Mouse (Mus musculus) embryonic facial prominence, embryonic 14.5 days (tissue): ENCODE measurements around the gene Rapgef2. TPM values are rescaled to one million over a fixed set of nuclear protein-coding genes. Genes with fewer than 3 reads are reported as not detected.

Source experiments
- ATAC-seq: fragments of 200-750 bp; cut with Nextera tagmentation; 2 replicates; pipeline ENCODE4 v1.8.0; 2017; ENCODE audit warnings: low read depth, moderate number of reproducible peaks, moderate TSS enrichment
- DNase-seq: peaks from one replicate; pipeline ENCODE4 v3.0.0-alpha.2; 2015; ENCODE audit warnings: low spot score
- H3K27ac ChIP-seq: fragments of 300-500 bp; sonication (generic); replicated peaks from 2 replicates; pipeline ENCODE4 v1.5.1; 2014; ENCODE audit warnings: low read depth, mild to moderate bottlenecking, low read length, moderate library complexity
- H3K27me3 ChIP-seq: fragments of 300-500 bp; sonication (generic); replicated peaks from 2 replicates; pipeline ENCODE4 v1.6.1; 2014; ENCODE audit warnings: low read length; ENCODE audit not compliant: control insufficient read depth, insufficient read depth
- H3K36me3 ChIP-seq: fragments of 300-500 bp; sonication (generic); 2 replicates; pipeline ENCODE4 v1.6.1; 2014; ENCODE audit warnings: low read length, mixed read lengths; ENCODE audit not compliant: control insufficient read depth, insufficient read depth
- H3K4me1 ChIP-seq: fragments of 300-500 bp; sonication (generic); 2 replicates; pipeline ENCODE4 v1.6.1; 2014; ENCODE audit warnings: antibody characterized with exemption, low read length; ENCODE audit not compliant: control insufficient read depth, insufficient read depth
- H3K4me2 ChIP-seq: fragments of 300-500 bp; sonication (generic); 2 replicates; pipeline ENCODE4 v1.6.1; 2014; ENCODE audit warnings: low read depth, mild to moderate bottlenecking, low read length, moderate library complexity, mixed read lengths
- H3K4me3 ChIP-seq: fragments of 300-500 bp; sonication (generic); 2 replicates; pipeline ENCODE4 v1.5.1; 2014; ENCODE audit warnings: low read depth, mild to moderate bottlenecking, low read length
- H3K9ac ChIP-seq: fragments of 300-500 bp; sonication (generic); 2 replicates; pipeline ENCODE4 v1.6.1; 2014; ENCODE audit warnings: low read depth, mild to moderate bottlenecking, low read length, moderate library complexity, mixed read lengths
- H3K9me3 ChIP-seq: fragments of 300-500 bp; sonication (generic); 2 replicates; pipeline ENCODE4 v1.6.1; 2016; ENCODE audit warnings: low read length; ENCODE audit not compliant: control insufficient read depth
- WGBS: fragments of 180-500 bp; shearing (Covaris S2); extraction: QIAGEN DNeasy Blood & Tissue Kit; methylation state at CpG from one replicate; pipeline ENCODE4 v1.1.7; 2014; 5-methylcytosine and 5-hydroxymethylcytosine counted together
- polyA plus RNA-seq: library from polyadenylated mRNA; unstranded; fragments of >200 nt; fragmentation: Nextera tagmentation; extraction: Ambion mirVana; gene quantifications from 2 replicates; pipeline ENCODE4 v1.2.1, GENCODE M21; 2014

The Rapgef2 gene
- polyA plus RNA-seq, 1 experiment from 2014 or later, result 8.5 TPM

DNA sequence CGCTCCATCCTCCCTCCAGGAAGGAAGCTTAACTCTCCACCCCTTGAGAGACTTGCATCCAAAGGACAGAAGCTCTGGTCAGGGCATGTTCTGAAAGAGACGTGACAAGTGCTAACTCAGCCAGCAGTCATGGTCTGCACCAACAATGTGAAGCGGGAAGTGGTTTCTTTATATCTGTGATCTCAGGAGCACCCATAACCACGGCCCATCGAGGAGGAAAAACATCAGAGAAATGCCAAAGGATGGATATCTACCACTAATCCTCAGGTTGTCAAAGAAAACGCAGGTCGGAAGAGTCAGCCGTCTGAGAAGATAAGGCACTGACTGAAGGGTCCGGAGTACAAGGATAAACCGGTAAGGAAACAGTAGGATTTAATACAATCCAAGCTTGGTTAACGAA is 38.1 kb downstream of the Rapgef2 start:
- Histone ChIP-seq H3K9ac (no peak overlapping the region), H3K27me3 (no peaks in the 10 kb centered on the region), H3K36me3 (no peaks in the 10 kb centered on the region), H3K4me1 (peaks cover 19% of the 10 kb centered on the region), H3K4me3 (no peak overlapping the region), H3K27ac (no peak overlapping the region), H3K9me3 (no peaks in the 10 kb centered on the region), H3K4me2 (no peak overlapping the region)
- ATAC-seq (no peak), DNase-seq (no peak)
- WGBS, result 77% methylated on average over 11 of the region's 11 CpGs

DNA sequence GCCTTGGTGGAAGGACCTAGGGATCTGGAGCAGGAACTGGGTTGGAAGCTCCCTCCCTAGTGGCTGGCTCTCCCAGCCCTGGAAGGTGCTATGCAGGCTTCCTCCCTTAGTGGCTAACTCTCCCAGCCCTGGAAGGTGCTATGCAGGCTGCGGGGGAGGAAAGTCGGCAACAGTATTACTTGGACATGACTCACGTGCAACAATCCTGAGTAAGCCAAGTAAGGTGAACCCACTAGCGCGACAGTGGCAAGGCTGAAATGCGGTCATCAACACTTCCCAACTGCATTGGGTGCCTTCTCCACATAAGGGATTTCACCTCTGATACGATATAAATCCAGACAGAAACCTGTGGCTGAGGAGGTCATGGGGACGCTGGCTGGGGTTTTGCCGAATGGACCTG is 42.0 kb downstream of the Rapgef2 start:
- no peaks in the 10 kb centered on the region for H3K36me3 ChIP-seq
- no peak for ATAC-seq

DNA sequence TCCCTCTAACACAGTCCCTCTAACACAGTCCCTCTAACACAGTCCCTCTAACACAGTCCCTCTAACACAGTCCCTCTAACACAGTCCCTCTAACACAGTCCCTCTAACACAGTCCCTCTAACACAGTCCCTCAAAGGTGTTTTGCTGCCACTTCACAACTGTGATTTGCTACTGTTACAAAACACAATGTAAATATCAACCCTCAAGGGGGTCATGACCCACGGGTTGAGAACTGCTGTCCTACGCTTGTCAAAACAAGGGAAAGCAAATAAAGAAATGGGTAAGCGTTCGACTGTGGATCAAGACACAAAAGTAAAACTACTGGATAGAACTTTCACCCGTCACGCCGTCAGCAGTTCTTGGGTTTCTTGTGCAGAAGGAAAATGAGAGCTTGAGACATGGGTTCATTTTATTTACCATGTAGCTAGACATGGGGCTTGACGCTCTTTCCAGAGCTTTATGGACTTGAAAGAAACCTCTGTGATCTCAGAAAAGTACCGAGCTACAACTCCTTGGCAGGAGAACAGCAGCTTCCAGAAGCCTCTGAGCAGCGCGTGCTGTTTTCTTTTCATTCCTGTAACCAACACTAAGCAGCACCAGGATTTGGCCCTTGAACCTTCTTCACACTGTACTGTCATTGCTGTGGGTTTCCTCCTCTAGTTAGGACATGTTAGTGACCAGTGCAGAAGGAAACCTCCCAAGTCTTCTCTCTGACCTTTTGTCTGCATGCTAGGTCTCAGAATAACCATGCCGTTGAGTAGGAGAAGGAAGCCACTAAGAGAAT is 43.2 kb downstream of the Rapgef2 start:
- DNase-seq, result no peak
- 61% methylated on average over 12 of the region's 12 CpGs for WGBS
- ATAC-seq, result no peak

More for the DNA sequence above, 42.0 kb downstream of the Rapgef2 start:
- Histone ChIP-seq H3K4me3 (no peak overlapping the region), H3K9me3 (no peaks in the 10 kb centered on the region), H3K4me2 (no peak overlapping the region), H3K27me3 (no peaks in the 10 kb centered on the region), H3K4me1 (peaks cover 17% of the 10 kb centered on the region), H3K9ac (no peak overlapping the region), H3K27ac (no peak overlapping the region)
- WGBS, result 63% methylated on average over 9 of the region's 9 CpGs
- no peak for DNase-seq

DNA sequence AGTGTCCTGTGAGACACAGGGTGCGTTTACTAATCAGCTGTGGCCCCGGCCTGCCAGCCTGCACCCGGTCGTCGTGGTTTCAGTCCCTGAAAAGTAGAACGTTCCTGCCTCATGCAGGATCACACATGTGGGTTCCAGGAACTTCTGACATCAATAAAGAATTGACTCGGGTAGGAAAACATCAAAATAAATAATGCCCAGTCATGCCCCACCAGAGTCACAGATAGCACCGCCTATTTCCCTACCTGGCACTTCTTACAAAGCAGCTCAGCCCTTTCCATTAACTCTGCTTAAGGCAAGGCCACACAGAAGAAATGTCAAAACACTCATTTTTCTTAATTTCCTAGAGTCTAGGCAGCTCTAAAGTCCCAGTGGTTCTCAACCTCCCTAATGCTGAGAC is 44.0 kb downstream of the Rapgef2 start:
- Histone ChIP-seq H3K9me3 (no peaks in the 10 kb centered on the region), H3K36me3 (no peaks in the 10 kb centered on the region), H3K27ac (no peak overlapping the region), H3K4me3 (no peak overlapping the region), H3K4me1 (peaks cover 14% of the 10 kb centered on the region), H3K9ac (no peak overlapping the region), H3K4me2 (no peak overlapping the region), H3K27me3 (no peaks in the 10 kb centered on the region)
- DNase-seq (no peak), ATAC-seq (no peak)
- 57% methylated on average over 8 of the region's 8 CpGs for WGBS

More for the DNA sequence above, 43.2 kb downstream of the Rapgef2 start:
- Histone ChIP-seq H3K4me3 (no peak overlapping the region), H3K9ac (no peak overlapping the region), H3K4me1 (peaks cover 17% of the 10 kb centered on the region), H3K27ac (no peak overlapping the region), H3K36me3 (no peaks in the 10 kb centered on the region), H3K27me3 (no peaks in the 10 kb centered on the region), H3K9me3 (no peaks in the 10 kb centered on the region), H3K4me2 (no peak overlapping the region)

DNA sequence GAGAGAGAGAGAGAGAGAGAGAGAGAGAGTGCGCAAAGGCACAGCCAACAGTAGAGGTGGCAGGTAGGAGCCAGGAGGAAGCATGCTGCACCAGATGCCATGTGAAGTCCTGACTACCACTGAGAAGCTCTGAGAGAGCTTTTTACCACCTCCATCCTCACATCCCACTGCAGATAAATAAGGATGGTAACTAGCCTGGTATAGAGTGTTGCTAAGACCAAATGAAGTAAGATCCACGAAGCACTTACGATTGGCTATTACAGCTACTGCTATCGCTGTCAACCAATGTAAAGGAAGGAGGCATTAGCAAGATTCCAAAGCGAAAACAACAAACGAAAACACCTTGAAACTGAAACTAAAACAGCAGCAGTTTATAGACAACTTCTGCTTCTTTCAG is 47.3 kb downstream of the Rapgef2 start:
- ATAC-seq, result no peak
- Histone ChIP-seq H3K9ac (no peak overlapping the region), H3K4me1 (peaks cover 34% of the 10 kb centered on the region), H3K27me3 (no peaks in the 10 kb centered on the region), H3K36me3 (no peaks in the 10 kb centered on the region), H3K4me3 (no peak overlapping the region), H3K9me3 (no peaks in the 10 kb centered on the region), H3K27ac (no peak overlapping the region), H3K4me2 (no peak overlapping the region)
- 86% methylated on average over 6 of the region's 6 CpGs for WGBS
- no peak for DNase-seq

DNA sequence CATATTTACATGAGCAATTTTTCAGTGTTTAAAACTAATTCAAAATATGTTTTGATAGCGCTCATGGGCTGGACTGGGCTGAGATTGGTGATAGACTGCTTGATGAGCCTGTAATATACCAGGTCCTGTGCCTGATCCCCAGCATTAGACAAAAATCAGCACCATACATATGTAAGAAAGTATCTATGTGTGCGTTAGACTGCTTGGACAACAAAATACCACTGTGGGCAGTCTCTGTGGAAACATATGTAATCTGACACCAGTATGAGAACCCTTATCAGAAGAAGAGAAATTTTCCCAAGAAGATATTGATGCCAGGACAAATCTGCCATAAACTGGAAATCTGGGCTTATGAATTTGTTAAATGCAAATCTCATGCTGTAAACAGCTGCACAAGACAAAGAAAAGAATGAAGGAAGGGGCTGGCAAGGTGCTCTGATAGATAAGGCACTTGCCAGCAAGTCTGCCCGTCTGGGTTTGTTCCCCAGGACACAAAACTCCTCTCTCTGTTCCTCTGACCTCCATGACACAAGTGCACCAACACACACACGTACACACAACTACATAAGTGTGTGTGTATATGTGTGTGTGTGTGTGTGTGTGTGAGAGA is 47.8 kb downstream of the Rapgef2 start:
- Histone ChIP-seq H3K27ac (no peak overlapping the region), H3K4me3 (no peak overlapping the region), H3K36me3 (no peaks in the 10 kb centered on the region), H3K4me1 (peaks cover 39% of the 10 kb centered on the region), H3K9me3 (no peaks in the 10 kb centered on the region), H3K27me3 (no peaks in the 10 kb centered on the region), H3K4me2 (no peak overlapping the region), H3K9ac (no peak overlapping the region)
- 61% methylated on average over 4 of the region's 4 CpGs for WGBS
- no peak for DNase-seq
- ATAC-seq, result no peak

DNA sequence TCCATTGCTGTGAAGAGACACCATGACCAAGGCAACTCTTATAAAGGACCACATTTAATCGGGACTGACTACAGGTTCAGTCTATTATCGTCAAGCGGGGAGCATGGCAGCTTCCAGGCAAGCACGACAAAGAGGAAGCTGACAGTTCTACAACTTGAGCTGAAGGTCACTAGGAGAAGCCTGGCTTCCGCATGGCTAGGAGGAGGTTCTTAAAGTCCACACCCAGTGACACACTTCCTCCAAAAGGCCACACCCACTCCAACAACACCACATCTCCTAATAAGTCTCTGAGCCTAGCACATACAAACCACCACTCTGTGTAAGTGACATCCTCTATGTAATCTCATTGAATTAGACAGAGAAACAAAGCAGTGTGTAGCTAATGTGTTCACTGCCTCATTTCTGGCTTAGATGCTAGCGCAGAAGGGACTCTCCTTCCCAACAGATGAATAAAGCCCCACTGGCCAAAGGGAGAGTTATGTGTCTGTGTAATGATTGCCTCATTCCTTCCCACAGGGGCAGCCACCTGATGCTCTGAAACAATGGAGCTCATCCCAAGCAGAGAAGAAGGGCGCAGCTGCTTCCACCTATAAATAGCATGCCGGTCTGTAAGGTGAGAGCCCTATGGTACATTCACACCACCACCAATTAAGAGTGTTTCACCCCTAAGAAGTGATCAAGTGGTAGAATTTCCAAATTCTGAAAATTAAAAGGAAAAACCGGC is 48.5 kb downstream of the Rapgef2 start:
- Histone ChIP-seq H3K27me3 (no peaks in the 10 kb centered on the region), H3K9me3 (no peaks in the 10 kb centered on the region), H3K36me3 (no peaks in the 10 kb centered on the region), H3K4me2 (no peak overlapping the region), H3K27ac (no peak overlapping the region; the same call in 1 of the 2 replicates), H3K9ac (no peak overlapping the region), H3K4me1 (peaks cover 38% of the 10 kb centered on the region), H3K4me3 (no peak overlapping the region)
- ATAC-seq, result peak; percentile 85
- 84% methylated on average over 9 of the region's 9 CpGs for WGBS
- peak; percentile 50 for DNase-seq

DNA sequence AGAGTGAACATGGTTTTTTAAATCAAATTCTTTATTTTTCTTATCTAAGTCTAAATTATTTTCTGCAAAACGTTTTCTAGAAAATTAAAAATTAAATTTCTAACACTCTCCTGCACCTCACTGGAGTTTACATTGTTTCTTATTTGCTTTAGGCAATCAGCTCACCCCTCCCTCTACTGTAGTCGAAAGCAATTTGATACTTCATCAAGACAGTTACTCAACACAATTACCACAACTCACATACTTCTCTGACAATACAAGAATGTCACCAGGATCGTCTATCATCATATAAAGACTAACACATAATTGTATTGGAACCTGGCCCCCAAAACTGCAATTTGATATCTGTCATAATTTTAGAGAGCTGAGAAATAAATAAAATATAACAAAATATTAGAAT is 51.8 kb downstream of the Rapgef2 start:
- no peak overlapping the region for H3K4me2 ChIP-seq
- H3K36me3 ChIP-seq, result no peaks in the 10 kb centered on the region
- no peaks in the 10 kb centered on the region for H3K9me3 ChIP-seq
- H3K4me1 ChIP-seq, result peaks cover 40% of the 10 kb centered on the region
- no peak overlapping the region for H3K27ac ChIP-seq
- H3K4me3 ChIP-seq, result no peak overlapping the region
- no peak for ATAC-seq
- no peak for DNase-seq
- WGBS, result 35% methylated on average over 3 of the region's 3 CpGs
- H3K27me3 ChIP-seq, result no peaks in the 10 kb centered on the region
- H3K9ac ChIP-seq, result no peak overlapping the region
